Mouse (Mus musculus) lung, embryonic 14.5 days (tissue): Measurements from ENCODE around the gene Klk10. TPM values are rescaled to one million over a fixed set of nuclear protein-coding genes. Genes with fewer than 3 reads are reported as not detected.

ENCODE experiments used
- ATAC-seq: fragments of 200-750 bp; cut with Nextera tagmentation; 2 replicates; pipeline ENCODE4 v1.8.0; 2017; ENCODE audit warnings: mild to moderate bottlenecking, moderate TSS enrichment, moderate library complexity; ENCODE audit not compliant: insufficient read depth
- DNase-seq: peaks from one replicate; pipeline ENCODE4 v3.0.0-alpha.2; 2015
- H3K27ac ChIP-seq: fragments of 300-500 bp; sonication (generic); 2 replicates; pipeline ENCODE4 v1.5.1; 2014; ENCODE audit warnings: low read depth, mild to moderate bottlenecking, moderate library complexity
- H3K27me3 ChIP-seq: fragments of 300-500 bp; sonication (generic); 2 replicates; pipeline ENCODE4 v1.6.1; 2014; ENCODE audit warnings: low read length, control low read depth; ENCODE audit not compliant: insufficient read depth
- H3K36me3 ChIP-seq: fragments of 300-500 bp; sonication (generic); 2 replicates; pipeline ENCODE4 v1.6.1; 2014; ENCODE audit warnings: control low read depth; ENCODE audit not compliant: insufficient read depth
- H3K4me1 ChIP-seq: fragments of 300-500 bp; sonication (generic); 2 replicates; pipeline ENCODE4 v1.6.1; 2014; ENCODE audit warnings: antibody characterized with exemption, control low read depth; ENCODE audit not compliant: insufficient read depth
- H3K4me2 ChIP-seq: fragments of 300-500 bp; sonication (generic); 2 replicates; pipeline ENCODE4 v1.6.1; 2014; ENCODE audit warnings: mild to moderate bottlenecking
- H3K4me3 ChIP-seq: fragments of 300-500 bp; sonication (generic); 2 replicates; pipeline ENCODE4 v1.5.1; 2014; ENCODE audit warnings: low read depth, low read length
- H3K9ac ChIP-seq: fragments of 300-500 bp; sonication (generic); 2 replicates; pipeline ENCODE4 v1.6.1; 2014
- H3K9me3 ChIP-seq: fragments of 300-500 bp; sonication (generic); 2 replicates; pipeline ENCODE4 v1.6.1; 2016; ENCODE audit warnings: low read depth, low read length, control low read depth
- CTCF ChIP-seq: IDR thresholded peaks from 2 replicates; pipeline ENCODE4 v1.5.1; 2016; ENCODE audit warnings: antibody characterized with exemption, low read depth
- WGBS: fragments of 180-500 bp; shearing (Covaris S2); extraction: QIAGEN DNeasy Blood & Tissue Kit; methylation state at CpG from one replicate; pipeline ENCODE4 v1.1.7; 2014; 5-methylcytosine and 5-hydroxymethylcytosine counted together
- polyA plus RNA-seq: library from polyadenylated mRNA; unstranded; fragments of >200 nt; fragmentation: Nextera tagmentation; extraction: Ambion mirVana; gene quantifications from 2 replicates; pipeline ENCODE4 v1.2.1, GENCODE M21; 2014

The Klk10 gene
- 0.70 and 0.81 TPM in 2 replicates for polyA plus RNA-seq

DNA sequence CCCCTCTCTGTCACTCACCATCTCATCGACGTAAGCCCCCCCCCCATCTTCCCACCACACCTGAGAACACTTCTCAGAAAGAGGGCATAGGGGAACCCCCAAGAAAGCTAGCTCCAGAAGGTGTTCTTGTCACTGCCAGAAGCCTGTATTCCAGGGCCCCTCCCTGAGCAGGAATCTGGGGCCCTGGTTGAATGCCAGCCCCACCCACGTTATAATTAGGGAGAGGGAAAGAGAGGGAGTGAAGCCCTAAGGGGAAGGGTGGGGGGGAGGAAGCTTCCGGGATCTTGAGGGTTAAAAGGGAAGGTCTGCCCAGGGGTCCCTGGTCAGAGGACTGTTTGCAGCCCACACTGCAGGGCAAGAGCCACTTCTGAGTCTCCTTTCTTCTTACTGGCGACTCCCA is at the start of gene Klk10:
Klk10 (plus strand) TSS at position 290 of the 400 bp plus-strand sequence.
- H3K4me1 ChIP-seq: no peaks in the 10 kb centered on the region
- no peak within 1 kb of the TSS for H3K4me2 ChIP-seq
- DNase-seq (no peak), ATAC-seq (no peak)
- 32% methylated on average over 5 of the region's 5 CpGs for WGBS
- no peak within 1 kb of the TSS for H3K9ac ChIP-seq
- TF ChIP-seq CTCF: no peak
- no peak within 1 kb of the TSS for H3K4me3 ChIP-seq
- no peak within 1 kb of the TSS for H3K27ac ChIP-seq
- peaks cover 5% of the 10 kb centered on the region; the same call in 1 of the 2 replicates for H3K27me3 ChIP-seq
- H3K9me3 ChIP-seq: no peaks in the 10 kb centered on the region
- no peaks in the 10 kb centered on the region for H3K36me3 ChIP-seq

DNA sequence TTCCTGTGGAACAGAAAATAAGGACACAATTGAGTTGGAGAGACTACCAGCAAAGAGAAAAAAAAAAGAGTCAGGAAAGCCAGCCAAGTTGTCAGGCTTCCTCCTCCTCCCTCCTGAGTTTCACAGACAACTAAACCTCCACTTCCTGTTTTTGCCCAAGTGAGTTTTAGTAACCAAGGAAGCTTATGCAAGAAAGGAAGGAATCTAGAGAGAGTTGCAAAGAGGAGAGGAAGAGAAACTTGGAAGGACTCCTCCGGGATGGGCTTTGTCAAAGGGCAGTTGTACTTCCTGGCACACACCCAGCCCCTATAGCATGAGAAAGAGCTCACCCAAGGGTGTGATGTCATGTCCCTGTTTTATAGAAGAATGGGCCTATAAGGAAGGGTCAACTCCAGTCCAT is 33.0 kb upstream of the Klk10 start:
- Histone ChIP-seq H3K4me3 (no peak overlapping the region), H3K4me2 (no peak overlapping the region), H3K27me3 (no peaks in the 10 kb centered on the region), H3K4me1 (no peaks in the 10 kb centered on the region), H3K9me3 (no peaks in the 10 kb centered on the region), H3K27ac (peak overlapping the region; percentile 36; the same call in 1 of the 2 replicates), H3K36me3 (no peaks in the 10 kb centered on the region), H3K9ac (no peak overlapping the region)
- 45% methylated on average over 1 of the region's 1 CpGs for WGBS
- no peak for TF ChIP-seq CTCF
- ATAC-seq (no peak), DNase-seq (peak; percentile 34)

DNA sequence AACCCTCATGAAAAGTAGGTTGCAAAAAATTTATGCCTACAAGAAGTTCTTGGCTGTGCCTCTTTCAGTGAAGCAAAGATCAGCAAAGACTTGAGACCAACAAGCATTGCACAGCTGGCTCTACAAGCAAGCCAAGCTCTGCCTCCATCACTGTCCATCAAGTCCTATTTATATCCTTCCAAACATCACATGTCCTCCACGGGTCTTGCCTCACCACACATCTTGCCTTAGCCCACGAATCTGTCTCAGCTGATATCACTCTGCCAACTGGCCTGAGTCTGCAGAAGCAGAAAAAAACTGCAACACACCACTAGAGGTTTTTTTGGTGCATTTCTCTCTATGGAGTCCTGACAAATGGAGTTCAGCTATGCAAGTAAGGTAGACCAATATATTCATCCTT is 28.0 kb upstream of the Klk10 start:
- ATAC-seq: no peak
- Histone ChIP-seq H3K9me3 (no peaks in the 10 kb centered on the region), H3K4me1 (no peaks in the 10 kb centered on the region), H3K9ac (no peak overlapping the region), H3K4me3 (no peak overlapping the region), H3K27me3 (no peaks in the 10 kb centered on the region), H3K4me2 (no peak overlapping the region), H3K36me3 (no peaks in the 10 kb centered on the region), H3K27ac (no peak overlapping the region)
- no peak for DNase-seq
- 52% methylated on average over 2 of the region's 2 CpGs for WGBS
- TF ChIP-seq CTCF: no peak

DNA sequence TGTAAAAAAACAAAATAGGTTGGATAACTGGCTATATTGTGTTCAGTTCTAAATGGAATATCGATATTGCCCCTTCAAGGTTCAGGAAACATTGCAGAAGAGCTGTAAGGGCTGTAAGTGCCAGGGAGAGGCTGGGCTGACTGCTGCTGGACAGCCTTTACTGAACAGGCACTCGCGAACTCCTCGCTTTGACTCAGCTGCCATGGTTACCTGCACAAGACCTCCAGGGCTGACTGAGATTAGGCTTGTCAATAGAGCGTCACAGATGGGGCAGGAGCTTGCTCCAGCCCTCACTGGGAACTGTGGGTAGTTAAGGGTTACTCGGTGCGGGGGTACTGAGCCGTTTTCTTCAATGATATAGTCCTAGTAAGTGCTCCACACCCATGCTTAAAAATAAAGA is 14.4 kb upstream of the Klk10 start:
- TF ChIP-seq CTCF: no peak
- Histone ChIP-seq H3K36me3 (no peaks in the 10 kb centered on the region), H3K4me2 (no peak overlapping the region), H3K4me3 (no peak overlapping the region), H3K4me1 (no peaks in the 10 kb centered on the region), H3K27me3 (no peaks in the 10 kb centered on the region), H3K27ac (no peak overlapping the region), H3K9me3 (no peaks in the 10 kb centered on the region), H3K9ac (no peak overlapping the region)
- DNase-seq (no peak), ATAC-seq (no peak)
- 29% methylated on average over 8 of the region's 8 CpGs for WGBS

DNA sequence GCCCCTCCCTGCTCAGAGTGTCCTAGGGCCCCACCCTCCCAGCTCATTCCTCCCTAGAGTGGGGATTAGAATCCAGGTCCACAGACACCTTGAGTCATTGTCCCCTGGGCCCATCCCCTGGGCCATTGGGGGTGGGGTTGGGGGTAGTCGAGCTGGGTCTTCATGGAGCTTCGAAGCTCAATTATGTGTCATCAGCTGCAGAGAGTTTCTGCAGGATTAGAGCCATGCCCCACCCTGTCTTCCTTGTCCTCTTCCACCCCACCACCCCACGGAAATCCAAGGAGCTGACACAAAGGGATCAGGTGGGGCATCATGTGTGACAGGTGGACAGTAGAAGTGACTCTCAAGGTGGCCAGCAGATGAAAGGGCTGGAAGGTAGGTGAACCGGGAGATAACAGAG is 12.2 kb upstream of the Klk10 start, which contains the start of gene Klk12:
Klk12 (plus strand) TSS at position 301 of the 400 bp plus-strand sequence.
- WGBS: 76% methylated on average over 4 of the region's 4 CpGs

DNA sequence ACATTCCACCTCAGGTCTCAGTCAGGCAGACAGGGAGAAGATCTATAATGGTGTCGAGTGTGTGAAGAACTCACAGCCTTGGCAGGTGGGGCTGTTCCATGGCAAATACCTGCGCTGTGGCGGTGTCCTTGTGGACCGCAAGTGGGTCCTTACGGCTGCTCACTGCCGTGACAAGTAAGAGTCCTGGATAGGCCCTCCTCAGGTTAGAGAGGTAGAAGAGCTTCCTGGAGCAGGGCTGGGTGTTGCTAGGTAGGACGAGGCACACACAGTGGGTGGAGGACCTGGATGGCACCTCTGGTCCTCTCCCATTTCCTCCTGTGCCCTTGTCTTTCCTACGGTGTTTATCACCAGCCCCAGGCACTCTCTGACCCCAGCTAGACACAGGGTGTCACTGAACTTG is 11.2 kb upstream of the Klk10 start:
- no peaks in the 10 kb centered on the region for H3K9me3 ChIP-seq
- no peaks in the 10 kb centered on the region for H3K4me1 ChIP-seq
- H3K27me3 ChIP-seq: no peaks in the 10 kb centered on the region
- no peak overlapping the region for H3K9ac ChIP-seq
- ATAC-seq (no peak), DNase-seq (no peak)
- WGBS: 87% methylated on average over 8 of the region's 8 CpGs
- H3K4me3 ChIP-seq: no peak overlapping the region
- H3K27ac ChIP-seq: no peak overlapping the region
- no peak for TF ChIP-seq CTCF
- H3K4me2 ChIP-seq: no peak overlapping the region
- no peaks in the 10 kb centered on the region for H3K36me3 ChIP-seq

More for the DNA sequence above, 12.2 kb upstream of the Klk10 start, which contains the start of gene Klk12:
- TF ChIP-seq CTCF: no peak
- H3K27me3 ChIP-seq: no peaks in the 10 kb centered on the region
- no peaks in the 10 kb centered on the region for H3K4me1 ChIP-seq
- no peaks in the 10 kb centered on the region for H3K36me3 ChIP-seq
- H3K4me2 ChIP-seq: no peak within 1 kb of the TSS
- no peak within 1 kb of the TSS for H3K27ac ChIP-seq
- ATAC-seq (no peak), DNase-seq (no peak)
- H3K9me3 ChIP-seq: no peaks in the 10 kb centered on the region
- H3K9ac ChIP-seq: no peak within 1 kb of the TSS
- no peak within 1 kb of the TSS for H3K4me3 ChIP-seq

DNA sequence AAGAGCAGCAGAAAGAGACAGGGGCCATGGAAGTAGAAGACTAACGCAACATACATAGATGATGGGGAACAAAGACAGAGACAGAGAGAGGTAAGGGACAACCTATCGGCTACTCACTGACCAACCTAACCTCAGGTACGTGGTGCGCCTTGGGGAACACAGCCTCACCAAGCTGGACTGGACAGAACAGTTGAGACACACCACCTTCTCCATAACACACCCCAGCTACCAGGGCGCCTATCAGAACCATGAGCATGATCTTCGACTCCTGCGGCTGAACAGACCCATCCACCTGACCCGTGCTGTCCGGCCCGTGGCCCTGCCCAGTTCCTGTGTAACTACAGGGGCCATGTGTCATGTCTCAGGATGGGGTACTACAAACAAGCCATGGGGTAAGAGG is 10.1 kb upstream of the Klk10 start:
- Histone ChIP-seq H3K9ac (no peak overlapping the region), H3K9me3 (no peaks in the 10 kb centered on the region), H3K4me3 (no peak overlapping the region), H3K27ac (no peak overlapping the region), H3K4me2 (no peak overlapping the region), H3K36me3 (no peaks in the 10 kb centered on the region), H3K4me1 (no peaks in the 10 kb centered on the region), H3K27me3 (no peaks in the 10 kb centered on the region)
- ATAC-seq: no peak
- DNase-seq: no peak
- 92% methylated on average over 10 of the region's 10 CpGs for WGBS
- no peak for TF ChIP-seq CTCF

DNA sequence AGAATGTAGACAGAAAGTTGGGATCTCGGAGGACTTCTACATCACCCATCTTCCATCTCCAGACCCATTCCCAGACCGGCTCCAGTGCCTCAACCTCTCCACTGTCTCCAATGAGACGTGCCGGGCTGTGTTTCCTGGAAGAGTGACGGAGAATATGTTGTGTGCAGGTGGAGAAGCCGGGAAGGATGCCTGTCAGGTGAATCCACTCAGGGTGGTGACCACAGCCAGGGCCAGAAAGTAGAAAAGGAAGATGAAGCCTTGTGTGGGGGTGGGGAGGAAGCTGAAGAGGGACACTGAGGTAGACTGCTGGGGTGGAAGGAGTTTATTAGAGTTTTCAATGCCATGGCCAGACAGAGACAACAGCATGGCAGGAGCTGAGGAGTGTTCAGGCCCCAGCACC is 8.9 kb upstream of the Klk10 start:
- H3K27ac ChIP-seq: no peak overlapping the region
- H3K36me3 ChIP-seq: no peaks in the 10 kb centered on the region
- no peaks in the 10 kb centered on the region for H3K9me3 ChIP-seq
- ATAC-seq: no peak
- DNase-seq: no peak
- no peak for TF ChIP-seq CTCF
- no peak overlapping the region for H3K9ac ChIP-seq
- 88% methylated on average over 6 of the region's 6 CpGs for WGBS
- H3K27me3 ChIP-seq: no peaks in the 10 kb centered on the region
- H3K4me1 ChIP-seq: no peaks in the 10 kb centered on the region
- H3K4me3 ChIP-seq: no peak overlapping the region
- H3K4me2 ChIP-seq: no peak overlapping the region
